Mouse (Mus musculus): ENCODE measurements at regions not wholly inside any gene's neighbourhood (a gene's known extent, or its start where the extent isn't known, plus 50 kb on each side); places are given as distances from the start of the nearest gene placed in this dataset.

DNA sequence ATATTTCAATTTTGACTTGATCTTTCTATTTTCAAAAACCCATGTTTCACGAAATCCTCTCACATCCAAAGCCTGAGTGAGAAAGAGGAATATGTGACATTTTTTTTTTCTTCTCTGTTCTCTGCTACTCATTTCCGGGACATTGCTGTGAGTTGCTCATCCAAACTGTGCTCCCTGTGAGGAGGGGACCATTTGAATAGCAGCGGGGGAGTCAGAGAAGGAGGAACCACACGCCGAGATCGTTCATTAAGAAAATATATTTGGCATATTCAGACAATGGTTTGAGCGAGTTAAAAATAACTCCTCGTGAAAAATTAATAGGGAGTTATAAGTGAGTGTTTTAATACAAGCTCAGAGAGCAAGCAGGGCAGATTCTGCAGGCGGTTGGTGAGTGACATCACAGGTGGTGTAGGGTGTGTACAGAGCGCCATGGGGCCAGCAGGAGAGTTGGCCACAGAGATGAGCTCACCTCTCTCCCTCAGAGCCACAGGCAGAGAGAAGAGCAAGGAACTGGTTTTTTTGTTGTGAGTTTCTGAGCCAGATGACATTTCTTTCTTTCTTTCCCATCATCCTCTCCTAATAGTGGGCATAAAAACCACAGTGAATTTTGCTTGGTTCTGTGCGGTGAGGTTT lies 54.4 kb upstream of the Calcoco1 start:
- in situ Hi-C loops (cut with MboI, MseI): no loop called here

DNA sequence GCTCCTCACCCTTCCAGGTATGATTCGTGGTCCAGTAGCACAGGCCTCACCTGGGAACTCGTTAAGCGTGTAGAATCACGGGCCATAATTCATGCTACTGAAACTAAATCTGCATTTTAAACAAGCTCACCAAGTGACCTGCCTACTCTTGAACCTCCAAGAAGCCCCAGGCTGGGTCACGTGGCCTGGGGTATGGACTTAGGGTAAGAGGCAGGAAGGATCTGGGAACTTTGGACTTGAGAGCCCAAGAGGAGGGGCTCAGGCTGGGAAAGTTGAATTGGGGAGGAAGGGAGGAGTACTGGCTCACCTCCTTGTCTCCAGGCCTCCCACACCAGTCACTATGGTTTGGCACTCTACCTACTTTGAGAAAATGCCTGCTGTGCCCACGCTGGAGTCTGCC lies 58.6 kb upstream of the Calcoco1 start:
- in situ Hi-C loops (cut with MboI, MseI): loop anchor here in 1 of 2 experiments (5.0 kb wide), 1 partner anchor 52 kb away; no protein-coding TSS in a partner anchor

DNA sequence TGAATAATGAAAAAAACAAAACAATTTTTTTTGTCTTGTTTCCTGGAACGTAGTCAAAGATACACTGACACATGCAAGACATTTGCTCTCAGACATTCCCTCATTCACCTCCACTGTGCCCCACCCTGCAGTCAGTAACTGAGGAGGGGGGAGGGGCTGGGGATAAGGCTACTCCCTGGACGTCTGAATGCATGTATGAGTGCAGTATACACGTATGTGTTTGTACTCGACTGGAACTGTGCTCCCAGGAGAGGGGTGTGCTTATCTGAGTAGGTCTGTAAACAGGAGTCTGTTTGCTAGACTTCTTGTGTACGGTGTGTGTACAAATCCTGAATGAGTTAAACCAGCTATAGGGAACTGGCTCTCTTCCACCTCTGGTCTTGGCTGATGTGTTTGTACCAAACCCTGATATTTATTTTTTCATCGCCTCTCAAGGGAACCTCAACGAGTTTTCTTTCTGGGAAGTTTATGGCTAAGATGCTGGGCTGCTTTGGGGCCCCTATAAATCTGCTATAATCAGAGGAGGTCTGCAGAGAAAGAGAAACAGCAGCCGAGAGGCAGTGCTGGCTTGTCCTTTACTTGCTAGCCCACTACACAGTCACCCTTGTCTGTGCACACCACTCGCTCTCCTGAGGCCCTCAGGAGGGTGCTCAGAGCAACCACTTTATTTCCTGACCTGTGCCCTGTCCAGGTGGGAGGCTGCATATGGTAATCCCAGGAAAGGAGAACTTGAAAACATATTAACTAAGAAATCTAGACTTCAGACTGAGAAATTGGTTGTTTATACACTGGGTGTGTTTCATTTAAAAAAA lies 61.2 kb upstream of the Calcoco1 start:
- in situ Hi-C loops (cut with MboI, MseI): loop anchor here in 1 of 2 experiments (5.0 kb wide), 1 partner anchor 49 kb away; no protein-coding TSS in a partner anchor

DNA sequence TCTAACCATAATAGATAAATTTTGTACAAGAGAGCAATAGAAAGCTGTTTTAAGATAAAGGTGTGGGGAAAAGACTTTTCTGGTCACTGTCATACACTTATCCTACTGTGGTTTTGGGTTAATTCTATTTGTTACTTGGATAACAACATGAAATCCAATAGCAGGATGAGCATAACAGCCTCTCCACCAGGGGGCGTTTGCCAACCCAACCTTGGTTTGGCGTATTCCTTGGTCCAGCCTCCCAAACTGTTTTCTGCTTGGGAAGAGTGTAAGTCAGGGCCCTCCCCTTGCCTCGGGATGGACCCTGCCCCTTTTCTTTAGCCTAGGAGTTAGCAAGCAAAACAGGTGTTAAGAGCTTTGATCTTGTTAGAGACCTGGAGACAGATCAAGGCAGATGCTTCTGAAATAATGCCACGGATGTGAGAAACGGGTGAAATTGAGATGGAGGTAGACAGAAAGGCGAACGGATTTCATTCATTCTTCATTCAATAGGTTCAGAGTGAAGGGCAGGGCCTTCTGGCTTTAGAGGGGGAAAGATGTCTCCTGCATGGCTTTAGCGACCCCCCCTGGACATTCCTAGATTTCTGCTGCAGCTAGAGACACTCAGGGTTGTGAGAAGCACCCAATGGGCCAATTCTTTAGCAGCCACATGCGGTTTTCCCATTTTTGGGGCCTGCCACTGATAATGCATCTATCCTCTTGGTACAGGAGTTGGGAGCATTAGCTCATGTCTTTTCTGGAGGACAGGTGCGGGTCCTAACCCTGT lies 63.3 kb upstream of the Calcoco1 start:
- in situ Hi-C loops (cut with MboI, MseI): no loop called here

DNA sequence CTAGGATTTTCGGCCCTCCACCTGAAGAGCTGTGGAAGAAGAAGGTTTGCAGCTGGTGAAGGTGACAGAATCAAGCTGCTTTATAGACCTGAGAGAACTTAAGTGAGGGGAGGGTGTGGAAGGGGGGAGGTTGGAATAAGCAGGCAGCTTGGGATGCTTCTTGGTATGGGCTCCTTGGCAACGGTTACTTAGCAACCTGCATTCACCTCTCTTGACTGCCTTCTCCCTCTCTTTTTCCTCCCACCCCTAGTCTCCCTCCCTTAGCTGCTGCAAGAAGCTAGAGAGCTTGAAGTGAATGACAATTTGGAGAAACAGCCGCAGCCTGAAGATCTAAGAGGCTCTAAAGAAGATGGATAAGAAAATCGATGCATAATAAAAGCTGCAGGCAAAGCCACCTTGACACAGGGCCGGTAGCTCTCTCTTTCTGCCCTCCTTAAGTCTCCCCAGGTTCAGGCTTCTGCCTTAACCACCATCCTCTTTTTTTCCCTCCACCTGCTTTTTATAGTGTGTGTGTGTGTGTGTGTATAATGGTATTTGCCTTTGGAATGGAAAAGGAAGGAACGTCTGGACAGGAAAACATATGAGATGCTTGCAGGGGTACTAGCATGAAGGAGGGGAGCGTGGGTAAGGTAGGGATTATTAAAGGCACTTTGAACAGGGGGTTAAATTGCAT lies 67.0 kb upstream of the Calcoco1 start:
- in situ Hi-C loops (cut with MboI, MseI): no loop called here

DNA sequence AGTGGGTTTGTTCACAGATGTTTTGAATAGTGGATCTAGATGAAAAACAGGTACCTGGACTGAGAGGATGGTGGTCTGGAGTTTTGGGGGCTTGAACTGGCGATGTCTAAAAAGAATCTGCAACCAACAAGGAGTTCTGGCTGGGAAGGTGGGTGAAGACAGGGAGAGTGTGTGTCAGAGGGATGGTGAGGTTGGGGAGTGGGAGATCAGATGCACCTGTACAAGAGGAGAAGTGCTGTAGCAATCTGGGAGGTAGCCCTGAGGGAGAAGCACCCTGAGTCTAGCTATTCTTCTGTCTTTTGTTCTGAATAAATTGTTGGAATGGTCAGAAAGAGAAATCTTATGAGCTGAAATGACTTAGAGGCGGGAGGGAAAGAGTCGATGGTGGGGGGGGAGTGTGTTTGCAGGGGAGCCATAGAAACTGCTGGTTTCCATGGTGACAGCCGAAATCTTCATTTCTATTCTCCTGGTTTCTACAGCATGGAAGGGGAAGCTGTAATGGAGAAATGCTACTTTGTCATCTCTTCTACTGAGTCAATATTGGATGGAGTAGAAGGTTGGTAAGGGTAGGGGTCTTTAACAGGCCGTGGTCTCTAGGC lies 75.1 kb upstream of the Calcoco1 start:
- in situ Hi-C loops (cut with MboI, MseI): loop anchor here in 1 of 2 experiments (10.0 kb wide), 1 partner anchor 2002 kb away; no protein-coding TSS in a partner anchor

DNA sequence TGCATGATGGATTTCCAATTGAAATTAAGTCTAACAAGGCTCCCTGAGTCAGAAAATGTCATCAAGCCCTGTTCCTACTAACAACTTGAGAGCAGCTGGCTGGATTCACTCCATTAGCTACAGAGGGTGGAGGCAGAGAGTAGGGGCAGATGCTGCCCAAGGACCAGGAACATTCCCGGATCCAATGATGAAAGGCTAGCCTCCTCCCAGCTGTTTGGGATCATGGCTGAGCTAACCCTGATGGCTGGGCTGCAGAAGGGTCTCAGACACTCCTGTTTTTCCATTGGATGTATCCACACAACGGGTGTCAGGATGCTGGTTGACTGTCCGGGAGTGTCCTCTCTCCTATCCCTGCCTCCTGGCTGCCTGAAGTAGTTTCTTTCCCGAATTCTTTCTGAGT lies 78.1 kb upstream of the Calcoco1 start:
- in situ Hi-C loops (cut with MboI, MseI): no loop called here

DNA sequence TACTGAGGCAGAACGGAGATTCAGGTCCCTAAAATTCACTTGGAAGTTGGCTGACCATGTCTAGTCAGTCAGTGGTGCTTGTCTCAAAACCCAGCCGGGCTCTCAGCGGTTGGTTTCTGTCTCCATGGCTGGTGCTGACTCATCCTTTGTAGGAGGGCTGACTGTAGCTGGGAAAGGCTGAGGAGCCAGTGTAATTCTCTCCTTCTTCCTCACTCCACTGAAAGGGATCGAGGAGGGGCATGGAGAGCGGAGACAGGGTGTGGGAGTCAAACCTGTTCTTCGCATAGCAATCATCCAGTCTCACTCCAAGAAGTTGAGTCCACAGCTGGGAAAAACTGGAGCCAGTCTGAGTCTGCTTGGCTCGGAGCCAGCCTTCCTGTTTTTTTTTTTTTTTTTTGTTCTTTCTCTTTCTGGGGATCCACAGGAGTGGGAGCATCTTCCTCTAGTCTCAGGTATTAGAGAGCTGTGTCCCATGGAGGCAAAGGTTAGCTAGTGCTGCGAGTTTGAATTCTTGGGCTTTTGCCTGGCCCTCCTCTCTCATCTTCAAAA lies 80.4 kb upstream of the Calcoco1 start:
- in situ Hi-C loops (cut with MboI, MseI): no loop called here

DNA sequence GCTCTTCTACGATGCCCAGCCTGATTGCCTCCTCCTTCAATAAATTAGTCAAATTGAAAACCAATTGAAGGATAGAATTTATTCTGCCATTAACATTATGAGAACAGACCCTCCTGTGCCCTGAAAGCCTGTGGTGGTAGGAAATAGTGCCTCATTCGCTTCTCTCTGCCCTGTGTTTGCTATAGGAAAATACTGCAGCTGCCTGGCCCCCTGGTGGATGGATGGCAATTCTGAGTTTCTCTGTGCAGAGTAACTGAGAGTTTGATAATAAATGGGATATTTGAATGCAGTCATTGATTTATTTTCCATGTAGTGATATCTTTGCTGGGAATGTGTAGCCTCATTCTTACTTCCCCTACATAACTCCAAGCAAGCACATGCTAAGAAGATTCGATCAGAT lies 85.4 kb upstream of the Calcoco1 start:
- in situ Hi-C loops (cut with MboI, MseI): no loop called here

DNA sequence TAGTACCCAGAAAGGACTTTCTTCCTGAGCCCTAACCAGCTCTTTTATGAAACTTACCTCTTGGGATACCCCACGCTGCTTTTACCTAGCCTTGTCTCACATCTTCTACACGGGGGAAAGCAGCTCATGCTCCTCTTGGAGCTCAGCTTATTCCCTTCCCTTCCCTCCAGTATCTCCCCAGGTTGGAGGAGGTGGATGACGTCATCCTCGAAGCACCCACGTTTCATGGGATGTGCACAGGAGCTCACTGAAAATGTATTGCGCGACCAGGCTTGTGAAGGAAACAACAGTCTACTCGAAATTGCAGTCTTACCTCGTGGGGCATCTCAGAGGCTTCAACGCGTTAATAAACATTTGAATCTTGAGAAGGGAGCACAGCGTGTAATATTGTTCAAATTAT lies 97.2 kb upstream of the Calcoco1 start:
- in situ Hi-C loops (cut with MboI, MseI): no loop called here

DNA sequence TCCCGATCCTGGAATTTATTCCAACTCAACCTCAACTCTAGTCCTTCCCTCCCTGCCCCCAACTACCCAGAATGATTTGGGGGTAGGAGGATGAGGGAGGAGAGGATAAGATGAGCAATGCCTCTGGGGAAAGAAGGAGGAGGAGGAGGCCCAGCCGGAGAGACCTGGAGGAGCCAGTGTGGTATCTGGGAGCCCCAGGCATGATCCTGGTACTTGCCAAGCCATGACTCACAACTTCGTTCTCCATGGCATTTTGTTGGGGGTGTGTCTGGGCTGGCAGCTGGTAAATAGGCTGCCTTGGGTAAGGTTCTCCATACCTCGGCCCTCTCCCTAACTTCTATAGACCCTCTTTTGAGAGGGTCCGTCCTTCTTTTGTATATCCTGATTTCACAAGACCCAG lies 81.2 kb upstream of the Hoxc13 start:
- in situ Hi-C loops (cut with MboI, MseI): no loop called here

DNA sequence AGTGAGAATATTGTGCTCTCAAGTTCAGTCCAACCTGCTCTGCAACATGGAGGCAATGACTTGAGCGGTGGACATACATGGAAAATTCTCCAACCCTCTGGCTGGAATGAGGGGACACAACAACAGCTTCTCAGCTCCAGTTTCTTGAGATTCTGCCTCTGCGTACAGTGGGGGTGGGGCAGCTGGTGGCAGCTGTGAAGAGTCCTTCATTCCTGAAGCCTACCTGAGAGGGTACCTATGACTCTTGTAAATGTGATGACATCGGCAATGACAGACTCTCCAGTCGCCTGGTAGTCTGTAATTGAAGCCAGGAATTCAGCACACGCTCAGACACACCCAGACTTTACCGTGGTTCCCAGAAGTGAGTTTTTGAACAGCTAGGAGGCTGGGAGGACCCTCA lies 58.5 kb upstream of the Hoxc13 start:
- in situ Hi-C loops (cut with MboI, MseI): loop anchor here in 1 of 2 experiments (25.0 kb wide), 1 partner anchor 1125 kb away; the partner anchor contains the start of gene Krt71

DNA sequence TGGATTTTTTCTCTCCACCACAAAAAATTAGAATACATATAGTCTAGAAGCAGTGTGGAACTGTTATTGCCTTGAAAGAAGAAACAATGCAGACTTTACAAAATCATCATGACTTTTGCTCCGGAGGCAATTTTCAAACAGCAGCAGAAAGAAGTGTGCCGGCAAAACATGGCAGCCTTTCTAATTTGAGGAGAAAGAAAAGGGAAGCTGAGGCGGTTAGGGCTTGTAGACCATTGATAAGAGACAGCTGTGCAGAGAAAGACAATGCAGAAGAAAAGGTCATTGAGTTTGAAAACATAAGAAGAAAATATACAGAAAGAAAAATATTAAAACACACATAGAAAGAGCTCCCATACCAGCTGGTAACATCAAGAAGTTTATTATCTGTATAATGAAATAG lies 54.1 kb upstream of the Hoxc13 start:
- in situ Hi-C loops (cut with MboI, MseI): loop anchor here in 1 of 2 experiments (25.0 kb wide), 1 partner anchor 1129 kb away; the partner anchor contains the start of gene Krt71

Measured in T-helper 17 cell (primary cell).